Mouse (Mus musculus): ENCODE data around the gene Rtn4rl1.

GRCm38 (mm10) chr11:75251557-75252070 lies 58.0 kb downstream of the Rtn4rl1 start:
- no peak for TF ChIP-seq CTCF (IDR thresholded peaks at IDR 0.05; ENCODE audit: low read depth, low read length)
- no peak for TF ChIP-seq POLR2A (IDR thresholded peaks at IDR 0.05; ENCODE audit: extremely low read depth, insufficient read depth, low read length)

All from liver, adult 2 months (tissue).